Mouse (Mus musculus) testis, adult 2 months (tissue): ENCODE measurements around the gene Cmtm4.
"Not testable (repeated sequence)": the region's sequence is repeated elsewhere in the genome, so short reads cannot be mapped to it uniquely, and the experiment has no call there.

ENCODE experiments used
- CTCF ChIP-seq: fragments of 200-500 bp; IDR thresholded peaks from 2 replicates; pipeline ENCODE4 v1.5.1; 2012; ENCODE audit warnings: low read depth, mild to moderate bottlenecking, inconsistent platforms, low read length, moderate library complexity; ENCODE audit not compliant: control insufficient read depth, insufficient read depth, insufficient replicate concordance
- POLR2A ChIP-seq: fragments of 200-500 bp; IDR thresholded peaks from 2 replicates; pipeline ENCODE4 v1.6.1; 2012; ENCODE audit warnings: low read depth, mild to moderate bottlenecking, inconsistent platforms, low read length, moderate library complexity; ENCODE audit not compliant: control insufficient read depth

DNA sequence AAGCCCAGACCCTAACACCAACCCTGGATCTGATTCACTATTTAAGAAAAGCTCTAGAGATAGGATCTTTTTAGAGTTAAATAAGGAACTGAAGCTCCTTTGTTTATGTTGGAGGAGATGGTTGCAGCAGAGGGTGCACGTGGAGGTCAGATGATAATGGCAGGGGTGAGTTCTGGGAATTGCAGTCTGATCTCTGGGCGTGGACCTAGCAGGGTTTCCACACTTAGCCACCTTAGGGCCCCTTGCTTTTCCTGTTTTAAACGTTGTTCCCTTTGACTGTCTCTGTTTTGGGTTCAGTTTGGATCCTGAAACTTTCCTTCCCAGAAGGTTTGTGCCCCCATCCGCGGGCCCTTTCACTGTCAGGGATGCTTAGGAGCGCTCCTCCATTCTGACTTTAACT is 87.3 kb downstream of the Cmtm4 start:
- not testable (repeated sequence) for TF ChIP-seq CTCF, POLR2A
